Mouse (Mus musculus) testis, adult 2 months (tissue): ENCODE data around the gene E130308A19Rik. TPM values are rescaled to one million over a fixed set of nuclear protein-coding genes. Genes with fewer than 3 reads are reported as not detected.

ENCODE experiments used
- H3K27ac ChIP-seq: fragments of 200-500 bp; 2 replicates; pipeline ENCODE4 v1.5.1; 2012; ENCODE audit warnings: low read depth, low read length; ENCODE audit not compliant: control insufficient read depth, insufficient read depth
- H3K27me3 ChIP-seq: fragments of 200-500 bp; 2 replicates; pipeline ENCODE4 v1.6.1; 2012; ENCODE audit warnings: mild to moderate bottlenecking, low read length, moderate library complexity; ENCODE audit not compliant: control insufficient read depth, insufficient read depth
- H3K36me3 ChIP-seq: fragments of 200-500 bp; 2 replicates; pipeline ENCODE4 v1.6.1; 2012; ENCODE audit warnings: mild to moderate bottlenecking, low read length; ENCODE audit not compliant: control insufficient read depth, insufficient read depth
- H3K4me1 ChIP-seq: fragments of 200-500 bp; 2 replicates; pipeline ENCODE4 v1.6.1; 2012; ENCODE audit warnings: low read length; ENCODE audit not compliant: control insufficient read depth, insufficient read depth
- H3K4me3 ChIP-seq: fragments of 200-500 bp; 2 replicates; pipeline ENCODE4 v1.5.1; 2012; ENCODE audit warnings: low read depth, mild to moderate bottlenecking, low read length, moderate library complexity, mixed read lengths; ENCODE audit not compliant: control insufficient read depth
- CTCF ChIP-seq: fragments of 200-500 bp; IDR thresholded peaks from 2 replicates; pipeline ENCODE4 v1.5.1; 2012; ENCODE audit warnings: low read depth, mild to moderate bottlenecking, inconsistent platforms, low read length, moderate library complexity; ENCODE audit not compliant: control insufficient read depth, insufficient read depth, insufficient replicate concordance
- POLR2A ChIP-seq: fragments of 200-500 bp; IDR thresholded peaks from 2 replicates; pipeline ENCODE4 v1.6.1; 2012; ENCODE audit warnings: low read depth, mild to moderate bottlenecking, inconsistent platforms, low read length, moderate library complexity; ENCODE audit not compliant: control insufficient read depth
- polyA plus RNA-seq: library from polyadenylated mRNA; depleted of rRNA; stranded (reverse); fragments of >200 nt; gene quantifications from 2 replicates; pipeline ENCODE4 v1.2.3, GENCODE M21; 2012

The E130308A19Rik gene
- polyA plus RNA-seq, 1 experiment: 6.7 TPM

- Histone ChIP-seq H3K4me3 (no peak overlapping the region), H3K36me3 (no peaks in the 10 kb centered on the region), H3K27ac (no peak overlapping the region), H3K27me3 (no peaks in the 10 kb centered on the region), H3K4me1 (no peaks in the 10 kb centered on the region)
- TF ChIP-seq CTCF: no peak
- no peak for TF ChIP-seq POLR2A
Measured at GRCm38 (mm10) chr4:59794116-59794515, 168.1 kb downstream of the E130308A19Rik start.

- H3K27ac ChIP-seq: no peak overlapping the region
- TF ChIP-seq CTCF (no peak), POLR2A (no peak)
- no peaks in the 10 kb centered on the region for H3K4me1 ChIP-seq
- H3K4me3 ChIP-seq: no peak overlapping the region
- no peaks in the 10 kb centered on the region for H3K27me3 ChIP-seq
- H3K36me3 ChIP-seq: no peaks in the 10 kb centered on the region
Measured at GRCm38 (mm10) chr4:59795788-59796455, 169.9 kb downstream of the E130308A19Rik start.

- Histone ChIP-seq H3K27me3 (no peaks in the 10 kb centered on the region), H3K27ac (no peak overlapping the region), H3K36me3 (no peaks in the 10 kb centered on the region), H3K4me3 (no peak overlapping the region), H3K4me1 (no peaks in the 10 kb centered on the region)
- no peak for TF ChIP-seq CTCF
- TF ChIP-seq POLR2A: no peak
Measured at GRCm38 (mm10) chr4:59800181-59800580, 174.2 kb downstream of the E130308A19Rik start.

- Histone ChIP-seq H3K27ac (no peak within 1 kb of the TSS), H3K27me3 (no peaks in the 10 kb centered on the region), H3K4me3 (no peak within 1 kb of the TSS), H3K4me1 (peaks cover 3% of the 10 kb centered on the region), H3K36me3 (no peaks in the 10 kb centered on the region)
- TF ChIP-seq POLR2A (no peak), CTCF (no peak)
Measured at GRCm38 (mm10) chr4:59801489-59801888, 175.5 kb downstream of the E130308A19Rik start, which contains the start of gene Inip. Gene Inip, minus strand, starts transcription at chr4:59801589.

- no peaks in the 10 kb centered on the region for H3K27me3 ChIP-seq
- TF ChIP-seq POLR2A: no peak
- no peak for TF ChIP-seq CTCF
- H3K36me3 ChIP-seq: no peaks in the 10 kb centered on the region
- peaks cover 3% of the 10 kb centered on the region for H3K4me1 ChIP-seq
- H3K4me3 ChIP-seq: no peak overlapping the region
- no peak overlapping the region for H3K27ac ChIP-seq
Measured at GRCm38 (mm10) chr4:59802107-59802506, 176.1 kb downstream of the E130308A19Rik start.

- no peaks in the 10 kb centered on the region for H3K36me3 ChIP-seq
- TF ChIP-seq POLR2A: no peak
- TF ChIP-seq CTCF: no peak
- peaks cover 3% of the 10 kb centered on the region for H3K4me1 ChIP-seq
- no peaks in the 10 kb centered on the region for H3K27me3 ChIP-seq
- H3K4me3 ChIP-seq: no peak overlapping the region
- no peak overlapping the region for H3K27ac ChIP-seq
Measured at GRCm38 (mm10) chr4:59802792-59803191, 176.8 kb downstream of the E130308A19Rik start.

- Histone ChIP-seq H3K27me3 (no peaks in the 10 kb centered on the region), H3K36me3 (no peaks in the 10 kb centered on the region), H3K27ac (no peak overlapping the region), H3K4me3 (no peak overlapping the region), H3K4me1 (peaks cover 3% of the 10 kb centered on the region)
- TF ChIP-seq CTCF: no peak
- no peak for TF ChIP-seq POLR2A
Measured at GRCm38 (mm10) chr4:59803358-59803757, 177.3 kb downstream of the E130308A19Rik start.
